Mouse (Mus musculus) intestine, embryonic 14.5 days (tissue): Measurements from ENCODE around the gene Osbpl6. TPM values are rescaled to one million over a fixed set of nuclear protein-coding genes. Genes with fewer than 3 reads are reported as not detected.

Experiments used
- ATAC-seq: fragments of 200-750 bp; cut with Nextera tagmentation; replicated peaks from 2 replicates; pipeline ENCODE4 v1.8.0; 2017; ENCODE audit warnings: low read depth, moderate number of reproducible peaks, moderate TSS enrichment, moderate library complexity; ENCODE audit not compliant: low FRiP score, low TSS enrichment
- DNase-seq: peaks from one replicate; pipeline ENCODE4 v3.0.0-alpha.2; 2018; ENCODE audit warnings: low spot score
- H3K27ac ChIP-seq: fragments of 300-500 bp; sonication (generic); 2 replicates; pipeline ENCODE4 v1.5.1; 2014; ENCODE audit warnings: low read depth, mild to moderate bottlenecking, control low read depth
- H3K27me3 ChIP-seq: fragments of 300-500 bp; sonication (generic); replicated peaks from 2 replicates; pipeline ENCODE4 v1.6.1; 2014; ENCODE audit warnings: low read length, control low read depth; ENCODE audit not compliant: control insufficient read depth, insufficient read depth
- H3K36me3 ChIP-seq: fragments of 300-500 bp; sonication (generic); 2 replicates; pipeline ENCODE4 v1.6.1; 2014; ENCODE audit warnings: low read length, control low read depth; ENCODE audit not compliant: control insufficient read depth, insufficient read depth
- H3K4me1 ChIP-seq: fragments of 300-500 bp; sonication (generic); replicated peaks from 2 replicates; pipeline ENCODE4 v1.6.1; 2014; ENCODE audit warnings: low read length, control low read depth, mixed read lengths; ENCODE audit not compliant: control insufficient read depth, insufficient read depth
- H3K4me2 ChIP-seq: fragments of 300-500 bp; sonication (generic); 2 replicates; pipeline ENCODE4 v1.6.1; 2014; ENCODE audit warnings: low read length
- H3K4me3 ChIP-seq: fragments of 300-500 bp; sonication (generic); 2 replicates; pipeline ENCODE4 v1.5.1; 2014; ENCODE audit warnings: low read depth, low read length, control low read depth, mixed read lengths
- H3K9ac ChIP-seq: fragments of 300-500 bp; sonication (generic); 2 replicates; pipeline ENCODE4 v1.6.1; 2014; ENCODE audit warnings: mild to moderate bottlenecking, low read length
- H3K9me3 ChIP-seq: fragments of 300-500 bp; sonication (generic); 2 replicates; pipeline ENCODE4 v1.6.1; 2016; ENCODE audit warnings: low read length, control low read depth; ENCODE audit not compliant: control insufficient read depth
- WGBS: fragments of 180-500 bp; shearing (Covaris S2); extraction: QIAGEN DNeasy Blood & Tissue Kit; methylation state at CpG from one replicate; pipeline ENCODE4 v1.1.7; 2014; 5-methylcytosine and 5-hydroxymethylcytosine counted together
- polyA plus RNA-seq: library from polyadenylated mRNA; unstranded; fragments of >200 nt; fragmentation: Nextera tagmentation; extraction: Ambion mirVana; gene quantifications from 2 replicates; pipeline ENCODE4 v1.2.1, GENCODE M21; 2014

The Osbpl6 gene
- polyA plus RNA-seq, 1 experiment from 2014 or later: 10.9 TPM

- H3K9me3 ChIP-seq: no peaks in the 10 kb centered on the region
- H3K9ac ChIP-seq: no peak overlapping the region
- H3K27me3 ChIP-seq: no peaks in the 10 kb centered on the region
- DNase-seq (no peak), ATAC-seq (no peak)
- H3K36me3 ChIP-seq: 0 out of 2 replicates have a peak, but pooled peaks cover 3% of the 10 kb centered on the region
- no peaks in the 10 kb centered on the region for H3K4me1 ChIP-seq
- 68% methylated on average over 10 of the region's 10 CpGs for WGBS
- H3K27ac ChIP-seq: no peak overlapping the region
- H3K4me3 ChIP-seq: no peak overlapping the region
- no peak overlapping the region for H3K4me2 ChIP-seq
Measured at GRCm38 (mm10) chr2:76548171-76548570, 141.9 kb downstream of the Osbpl6 start.

GRCm38 (mm10) chr2:76548836-76549235 is 142.5 kb downstream of the Osbpl6 start:
- Histone ChIP-seq H3K4me3 (no peak overlapping the region), H3K27me3 (no peaks in the 10 kb centered on the region), H3K9ac (no peak overlapping the region), H3K27ac (no peak overlapping the region), H3K4me2 (no peak overlapping the region), H3K4me1 (no peaks in the 10 kb centered on the region), H3K36me3 (0 out of 2 replicates have a peak, but pooled peaks cover 3% of the 10 kb centered on the region), H3K9me3 (no peaks in the 10 kb centered on the region)
- 88% methylated on average over 7 of the region's 7 CpGs for WGBS
- DNase-seq (no peak), ATAC-seq (no peak)

GRCm38 (mm10) chr2:76549316-76549715 is 143.0 kb downstream of the Osbpl6 start:
- ATAC-seq: no peak
- H3K27ac ChIP-seq: no peak overlapping the region
- H3K27me3 ChIP-seq: no peaks in the 10 kb centered on the region
- H3K4me1 ChIP-seq: no peaks in the 10 kb centered on the region
- no peaks in the 10 kb centered on the region for H3K9me3 ChIP-seq
- no peak overlapping the region for H3K4me3 ChIP-seq
- H3K36me3 ChIP-seq: 0 out of 2 replicates have a peak, but pooled peaks cover 3% of the 10 kb centered on the region
- no peak overlapping the region for H3K9ac ChIP-seq
- DNase-seq: no peak
- 81% methylated on average over 12 of the region's 12 CpGs for WGBS
- H3K4me2 ChIP-seq: no peak overlapping the region

- Histone ChIP-seq H3K9ac (no peak overlapping the region), H3K27ac (no peak overlapping the region), H3K36me3 (0 out of 2 replicates have a peak, but pooled peaks cover 4% of the 10 kb centered on the region), H3K4me1 (no peaks in the 10 kb centered on the region), H3K9me3 (no peaks in the 10 kb centered on the region), H3K27me3 (no peaks in the 10 kb centered on the region), H3K4me2 (no peak overlapping the region), H3K4me3 (no peak overlapping the region)
- no peak for ATAC-seq
- WGBS: 75% methylated on average over 11 of the region's 11 CpGs
- DNase-seq: no peak
Measured at GRCm38 (mm10) chr2:76555852-76556558, 149.7 kb downstream of the Osbpl6 start.

- ATAC-seq (no peak), DNase-seq (no peak)
- Histone ChIP-seq H3K9me3 (no peaks in the 10 kb centered on the region), H3K4me3 (no peak overlapping the region), H3K4me1 (no peaks in the 10 kb centered on the region), H3K4me2 (no peak overlapping the region), H3K27me3 (no peaks in the 10 kb centered on the region), H3K36me3 (no peaks in the 10 kb centered on the region), H3K9ac (no peak overlapping the region), H3K27ac (no peak overlapping the region)
- 91% methylated on average over 10 of the region's 10 CpGs for WGBS
Measured at GRCm38 (mm10) chr2:76560146-76560545, 153.8 kb downstream of the Osbpl6 start.

GRCm38 (mm10) chr2:76563862-76564261 is 157.6 kb downstream of the Osbpl6 start:
- no peaks in the 10 kb centered on the region for H3K27me3 ChIP-seq
- no peak overlapping the region for H3K9ac ChIP-seq
- 73% methylated on average over 4 of the region's 4 CpGs for WGBS
- H3K4me1 ChIP-seq: no peaks in the 10 kb centered on the region
- H3K9me3 ChIP-seq: no peaks in the 10 kb centered on the region
- no peak overlapping the region for H3K4me3 ChIP-seq
- ATAC-seq (peak; percentile 70), DNase-seq (no peak)
- H3K27ac ChIP-seq: no peak overlapping the region
- no peaks in the 10 kb centered on the region for H3K36me3 ChIP-seq
- H3K4me2 ChIP-seq: no peak overlapping the region

GRCm38 (mm10) chr2:76566933-76567551 is 160.7 kb downstream of the Osbpl6 start:
- DNase-seq (no peak), ATAC-seq (no peak)
- no peak overlapping the region for H3K27ac ChIP-seq
- no peaks in the 10 kb centered on the region for H3K27me3 ChIP-seq
- no peak overlapping the region for H3K4me3 ChIP-seq
- no peak overlapping the region for H3K9ac ChIP-seq
- no peaks in the 10 kb centered on the region for H3K36me3 ChIP-seq
- H3K4me2 ChIP-seq: no peak overlapping the region
- WGBS: 87% methylated on average over 8 of the region's 8 CpGs
- no peaks in the 10 kb centered on the region for H3K4me1 ChIP-seq
- no peaks in the 10 kb centered on the region for H3K9me3 ChIP-seq

- H3K4me3 ChIP-seq: no peak overlapping the region
- ATAC-seq (no peak), DNase-seq (no peak)
- no peak overlapping the region for H3K9ac ChIP-seq
- WGBS: 73% methylated on average over 10 of the region's 10 CpGs
- H3K9me3 ChIP-seq: no peaks in the 10 kb centered on the region
- no peaks in the 10 kb centered on the region for H3K36me3 ChIP-seq
- H3K27me3 ChIP-seq: no peaks in the 10 kb centered on the region
- no peak overlapping the region for H3K27ac ChIP-seq
- H3K4me1 ChIP-seq: no peaks in the 10 kb centered on the region
- no peak overlapping the region for H3K4me2 ChIP-seq
Measured at GRCm38 (mm10) chr2:76571543-76571942, 165.2 kb downstream of the Osbpl6 start.

GRCm38 (mm10) chr2:76578911-76579310 is 172.6 kb downstream of the Osbpl6 start:
- DNase-seq: no peak
- Histone ChIP-seq H3K9ac (no peak overlapping the region), H3K4me2 (no peak overlapping the region), H3K4me3 (no peak overlapping the region), H3K4me1 (no peaks in the 10 kb centered on the region), H3K27ac (no peak overlapping the region), H3K27me3 (no peaks in the 10 kb centered on the region), H3K9me3 (no peaks in the 10 kb centered on the region), H3K36me3 (0 out of 2 replicates have a peak, but pooled peaks cover 4% of the 10 kb centered on the region)
- 87% methylated on average over 8 of the region's 8 CpGs for WGBS
- ATAC-seq: no peak
